Mouse (Mus musculus): ENCODE results near the gene Rpap3. TPM values are rescaled to one million over a fixed set of nuclear protein-coding genes. Genes with fewer than 3 reads are reported as not detected.

The Rpap3 gene
- total RNA-seq, 2 experiments from 2014 or later, result 25.3 to 26.4 TPM

- DNase-seq (ENCODE audit: low spot score in 2 of 2), result no peak
These were observed 47.5 kb downstream of the Rpap3 start for GRCm38 (mm10) chr15:97657856-97658754.

DNA sequence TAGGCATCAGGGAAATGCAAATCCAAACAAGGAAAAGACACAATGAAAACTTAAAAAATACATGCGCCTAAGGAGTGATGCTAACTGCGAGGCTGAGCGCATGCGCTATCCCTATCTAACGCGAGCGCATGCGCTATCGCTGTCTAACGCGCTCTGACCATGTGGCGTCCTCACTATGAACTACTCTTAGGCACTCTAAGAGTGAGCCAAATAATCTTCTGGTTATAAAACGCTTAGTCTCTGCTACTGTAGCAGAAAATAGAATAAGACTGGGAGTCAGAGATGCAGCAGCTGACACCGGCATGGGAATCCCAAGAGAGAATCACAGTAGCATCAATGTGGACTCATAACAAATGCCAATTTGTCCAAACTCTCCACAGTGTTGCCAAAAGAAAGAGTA lies 48.2 kb downstream of the Rpap3 start:
- no peak for DNase-seq (ENCODE audit: low spot score in 2 of 2)

- DNase-seq (ENCODE audit: low spot score in 2 of 2), result no peak
These were observed 55.9 kb downstream of the Rpap3 start for GRCm38 (mm10) chr15:97649726-97650125.

GRCm38 (mm10) chr15:97648176-97648575 lies 57.4 kb downstream of the Rpap3 start:
- DNase-seq (ENCODE audit: low spot score in 2 of 2), result peak in 1 of 2 experiments; percentile 53

- DNase-seq (ENCODE audit: low spot score in 2 of 2), result no peak
These were observed 59.2 kb downstream of the Rpap3 start for GRCm38 (mm10) chr15:97646426-97646825.

DNA sequence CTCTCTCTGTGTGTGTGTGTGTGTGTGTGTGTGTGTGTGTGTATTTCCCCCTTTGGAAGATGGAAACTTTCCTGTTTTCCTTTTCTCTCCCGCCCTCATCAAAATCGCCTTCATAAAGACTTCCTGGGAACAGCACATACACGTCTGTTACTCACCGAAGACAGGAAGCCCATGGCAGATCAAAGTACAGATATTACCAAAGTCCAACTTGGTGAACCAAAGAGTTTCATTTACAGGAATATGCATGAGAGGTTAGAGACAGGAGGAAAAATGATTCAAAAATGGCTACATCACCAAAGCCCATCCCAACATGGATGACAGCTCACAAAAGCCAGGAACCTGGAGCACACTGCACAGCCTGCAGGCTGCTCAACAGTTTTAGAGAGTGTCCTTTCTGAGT lies 61.6 kb downstream of the Rpap3 start:
- no peak for DNase-seq (ENCODE audit: low spot score in 2 of 2)

Other genes starting within 250 kb of the Rpap3 start
- 1 to 10 TPM in 1 of 2 experiments, under 1 TPM in 1; 0.81 to 1.7 TPM for gene Endou, start 25.5 kb upstream of the Rpap3 start, total RNA-seq (2021)
- 10 to 100 TPM; 39.3 to 40.1 TPM for gene Rapgef3, start 62.1 kb upstream of the Rpap3 start, total RNA-seq (2021)
- 100 to 1,000 TPM; 131 to 147 TPM for gene Slc48a1, start 72.7 kb upstream of the Rpap3 start, total RNA-seq (2021)
- gene Hdac7, start 138.7 kb upstream of the Rpap3 start, total RNA-seq (2021), result 10 to 100 TPM; 24.9 to 25.0 TPM
- under 1 TPM in 1 of 2 experiments, not detected in 1; 0.43 TPM for gene Vdr, start 204.8 kb upstream of the Rpap3 start, total RNA-seq (2021)